Mouse (Mus musculus): ENCODE measurements around the gene Med13. TPM values are rescaled to one million over a fixed set of nuclear protein-coding genes. Genes with fewer than 3 reads are reported as not detected.

Gene Med13
- total and polyA plus RNA-seq, 3 experiments = 1.9 to 124 (median 74.2) TPM

DNA sequence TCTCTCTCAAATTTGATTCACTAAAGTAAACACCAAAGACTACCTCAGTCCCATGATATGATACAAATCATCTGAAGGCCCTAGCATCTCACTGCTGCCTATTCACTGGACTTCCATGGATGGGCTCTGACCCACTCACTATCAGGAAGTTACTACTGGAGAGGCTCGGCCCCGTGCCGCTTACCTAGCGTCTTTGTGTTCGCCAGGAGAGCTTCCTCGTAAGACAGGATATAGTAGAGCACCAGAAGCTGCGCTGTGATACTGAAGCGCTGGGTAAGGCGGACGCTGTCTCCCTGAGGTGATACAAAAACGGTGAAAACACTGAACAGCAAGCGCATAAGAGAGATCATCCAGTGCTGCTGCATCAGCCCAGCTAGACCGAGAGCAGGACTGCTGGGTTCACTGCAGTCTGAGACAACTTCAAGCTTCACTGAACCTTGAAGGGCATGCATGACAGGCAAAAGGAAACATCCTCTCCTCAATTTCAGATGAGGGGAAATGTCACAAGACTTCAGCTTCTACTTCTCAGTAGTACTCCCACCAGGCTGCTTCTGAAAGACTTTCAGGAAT lies 125.5 kb downstream of the Med13 start:
- no peak for TF ChIP-seq GATA1 (IDR thresholded peaks at IDR 0.05; ENCODE audit: borderline replicate concordance, low read length)
- TF ChIP-seq POLR2AphosphoS5 (IDR thresholded peaks at IDR 0.05; ENCODE audit: insufficient replicate concordance, low read depth, low read length) = no peak
- peaks cover 78% of the 10 kb centered on the region for H3K36me3 ChIP-seq (replicated peaks)

DNA sequence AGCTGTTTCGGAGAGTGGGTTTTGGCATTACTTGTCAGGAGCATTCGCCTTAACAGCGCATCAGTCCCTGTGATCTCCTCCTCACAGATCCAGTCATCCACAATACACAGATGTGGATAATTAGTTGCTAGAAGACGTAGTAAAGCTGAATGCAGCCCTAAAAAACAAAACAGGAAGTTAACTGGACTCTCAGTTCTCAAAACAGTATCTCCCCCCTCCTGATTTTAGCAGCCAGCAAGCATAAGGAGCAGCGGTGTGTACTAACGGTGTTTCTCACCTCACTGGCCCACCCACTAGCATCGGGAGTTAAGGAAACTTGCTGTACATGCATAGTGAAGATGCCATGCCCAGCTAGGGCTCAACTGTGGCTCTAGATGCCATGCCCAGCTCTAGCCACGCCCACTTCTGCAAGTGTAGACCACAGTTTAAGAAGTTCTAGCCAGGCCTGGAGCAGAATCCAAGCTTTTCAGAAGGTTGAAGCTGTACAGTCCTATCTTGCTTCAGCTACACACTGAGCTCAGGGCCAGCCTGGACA lies 130.7 kb downstream of the Med13 start:
- Histone ChIP-seq H3K4me3 (ENCODE audit: low read depth, low read length) (no peak overlapping the region), H3K36me3 (replicated peaks) (peaks cover 83% of the 10 kb centered on the region), H3K4me1 (ENCODE audit: insufficient read depth, low read depth, low read length) (peaks cover 6% of the 10 kb centered on the region), H3K27me3 (ENCODE audit: insufficient read depth, low read length) (no peaks in the 10 kb centered on the region), H3K9me3 (replicated peaks) (no peaks in the 10 kb centered on the region)
- DNase-seq (ENCODE audit: low spot score) = no peak
- TF ChIP-seq GATA1 (IDR thresholded peaks at IDR 0.05; ENCODE audit: borderline replicate concordance, low read length) (no peak), POLR2AphosphoS5 (IDR thresholded peaks at IDR 0.05; ENCODE audit: insufficient replicate concordance, low read depth, low read length) (no peak), CTCF (IDR thresholded peaks at IDR 0.05; ENCODE audit: low read depth, low read length) (no peak), TAL1 (conservative IDR thresholded peaks at IDR 0.05; ENCODE audit: low read depth, low read length) (no peak), GATA2 (IDR thresholded peaks at IDR 0.05; ENCODE audit: borderline replicate concordance, low read depth, low read length) (no peak)
- ATAC-seq (ENCODE audit: extremely low read depth, insufficient number of reproducible peaks, low FRiP score, poor library complexity, severe bottlenecking) = no peak

More for the DNA sequence above, 125.5 kb downstream of the Med13 start:
- H3K4me3 ChIP-seq (ENCODE audit: low read depth, low read length) = no peak overlapping the region
- no peaks in the 10 kb centered on the region for H3K9me3 ChIP-seq (replicated peaks)
- no peaks in the 10 kb centered on the region for H3K27me3 ChIP-seq (ENCODE audit: insufficient read depth, low read length)
- no peak for DNase-seq (ENCODE audit: low spot score)
- peaks cover 2% of the 10 kb centered on the region; the same call in 1 of the 2 replicates for H3K4me1 ChIP-seq (ENCODE audit: insufficient read depth, low read depth, low read length)
- no peak for ATAC-seq (ENCODE audit: extremely low read depth, insufficient number of reproducible peaks, low FRiP score, poor library complexity, severe bottlenecking)

DNA sequence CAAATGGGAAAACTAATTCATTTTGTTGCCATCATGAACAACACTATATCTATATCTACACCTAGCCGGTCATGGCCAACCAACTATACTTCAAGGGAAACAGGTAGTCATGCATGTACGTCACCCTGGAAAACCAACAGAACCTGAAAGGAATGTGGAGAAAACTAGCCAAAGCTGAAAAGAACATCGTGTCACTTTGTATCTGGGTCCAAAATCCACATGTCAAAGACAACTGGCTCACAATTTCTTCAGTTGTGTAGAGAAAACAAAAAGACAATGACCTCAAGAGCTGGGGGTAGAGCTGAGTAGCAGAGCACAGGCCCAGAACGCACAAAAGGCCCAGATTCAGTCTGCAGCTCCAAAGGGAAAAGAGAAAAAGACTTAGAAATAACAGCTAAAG lies 131.6 kb downstream of the Med13 start:
- Histone ChIP-seq H3K36me3 (replicated peaks) (peaks cover 81% of the 10 kb centered on the region), H3K4me3 (ENCODE audit: low read depth, low read length) (no peak overlapping the region), H3K9me3 (replicated peaks) (no peaks in the 10 kb centered on the region), H3K4me1 (ENCODE audit: insufficient read depth, low read depth, low read length) (peaks cover 6% of the 10 kb centered on the region), H3K27me3 (ENCODE audit: insufficient read depth, low read length) (no peaks in the 10 kb centered on the region)
- ATAC-seq (ENCODE audit: extremely low read depth, insufficient number of reproducible peaks, low FRiP score, poor library complexity, severe bottlenecking) = no peak
- no peak for DNase-seq (ENCODE audit: low spot score)
- TF ChIP-seq POLR2AphosphoS5 (IDR thresholded peaks at IDR 0.05; ENCODE audit: insufficient replicate concordance, low read depth, low read length) (no peak), TAL1 (conservative IDR thresholded peaks at IDR 0.05; ENCODE audit: low read depth, low read length) (no peak), GATA1 (IDR thresholded peaks at IDR 0.05; ENCODE audit: borderline replicate concordance, low read length) (no peak), GATA2 (IDR thresholded peaks at IDR 0.05; ENCODE audit: borderline replicate concordance, low read depth, low read length) (no peak), CTCF (IDR thresholded peaks at IDR 0.05; ENCODE audit: low read depth, low read length) (no peak)

Other genes starting within 250 kb of the Med13 start
- gene Brip1, start 156.4 kb downstream of the Med13 start, total RNA-seq (2014; fragmentation: Nextera tagmentation) = 22.2 and 26.3 TPM in 2 replicates
- gene Brip1, start 156.4 kb downstream of the Med13 start, total RNA-seq (2017) = 18.5 and 23.0 TPM in 2 replicates
- gene Brip1, start 156.4 kb downstream of the Med13 start, polyA plus RNA-seq (2012) = 0.78 and 1.1 TPM in 2 replicates
- gene Ints2, start 100.0 kb downstream of the Med13 start, total RNA-seq (2014; fragmentation: Nextera tagmentation) = 51.1 and 64.1 TPM in 2 replicates
- gene Ints2, start 100.0 kb downstream of the Med13 start, total RNA-seq (2017) = 40.2 and 44.3 TPM in 2 replicates
- 1.8 and 6.0 TPM in 2 replicates for gene Ints2, start 100.0 kb downstream of the Med13 start, polyA plus RNA-seq (2012)
- gene Rnft1, start 127.1 kb upstream of the Med13 start, total RNA-seq (2014; fragmentation: Nextera tagmentation) = 18.7 and 21.9 TPM in 2 replicates
- 18.8 and 20.5 TPM in 2 replicates for gene Rnft1, start 127.1 kb upstream of the Med13 start, total RNA-seq (2017)
- gene Rnft1, start 127.1 kb upstream of the Med13 start, polyA plus RNA-seq (2012) = 4.4 and 7.3 TPM in 2 replicates
- gene Rps6kb1, start 187.2 kb upstream of the Med13 start, total RNA-seq (2014; fragmentation: Nextera tagmentation) = 59.9 and 73.0 TPM in 2 replicates
- 31.7 and 38.1 TPM in 2 replicates for gene Rps6kb1, start 187.2 kb upstream of the Med13 start, total RNA-seq (2017)
- gene Rps6kb1, start 187.2 kb upstream of the Med13 start, polyA plus RNA-seq (2012) = 17.2 and 17.6 TPM in 2 replicates
- 11.7 and 13.7 TPM in 2 replicates for gene Tubd1, start 187.4 kb upstream of the Med13 start, total RNA-seq (2014; fragmentation: Nextera tagmentation)
- 8.6 and 10.6 TPM in 2 replicates for gene Tubd1, start 187.4 kb upstream of the Med13 start, total RNA-seq (2017)
- 0.25 and 0.29 TPM in 2 replicates for gene Tubd1, start 187.4 kb upstream of the Med13 start, polyA plus RNA-seq (2012)

Measured in G1E (cell line).